Mouse (Mus musculus) induced T-regulatory cell, adult 2 months (primary cell): ENCODE results near the gene Fam118b.

ENCODE experiments used
- DNase-seq: peaks from one replicate; pipeline ENCODE4 v3.0.0-alpha.2; 2012; ENCODE audit warnings: low read depth

The Fam118b gene

DNA sequence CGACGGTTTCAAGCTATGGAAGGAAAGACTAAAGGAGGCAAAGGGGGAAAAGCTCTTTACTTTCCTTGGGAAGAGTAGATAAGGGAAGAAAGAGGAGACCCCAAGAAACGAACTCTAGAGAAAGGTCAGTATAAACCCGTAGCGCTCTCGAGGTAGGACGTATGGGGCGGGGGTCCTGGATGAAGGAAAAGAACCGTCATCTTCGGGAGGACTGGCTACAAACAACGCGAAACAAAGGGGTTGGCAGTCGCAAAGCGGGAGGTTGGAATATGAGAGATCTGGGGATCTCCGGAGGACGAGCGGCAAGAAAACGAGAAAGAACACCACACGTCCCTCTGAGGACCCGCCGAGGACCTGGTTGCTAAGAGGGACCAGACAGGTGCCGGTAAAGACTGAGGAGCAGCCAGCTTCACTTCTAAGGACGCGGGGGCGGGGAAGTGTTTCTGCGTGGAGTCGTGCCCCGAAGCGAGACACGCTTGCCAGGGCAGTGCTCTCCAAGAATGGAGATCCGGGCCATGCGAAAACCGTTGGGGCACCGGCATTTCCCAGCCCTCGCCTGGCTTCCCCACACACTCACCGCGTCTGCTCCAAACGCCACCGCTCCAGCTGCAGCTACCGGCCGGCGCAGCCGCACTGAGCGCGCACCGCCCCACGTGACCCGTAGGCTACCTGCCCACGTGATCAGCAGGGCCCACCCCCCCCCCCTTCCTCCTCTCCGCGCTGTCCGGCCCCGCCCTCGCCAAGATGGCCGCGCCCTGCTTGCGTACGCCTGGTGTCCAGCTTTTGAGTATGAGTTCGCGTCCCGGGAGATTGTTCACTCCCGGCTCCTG, at the start of gene Fam118b, which contains the start of gene Rpusd4:
Gene Fam118b (minus strand): TSS at position 660 of the 830 bp plus-strand sequence.
Gene Rpusd4 (plus strand): TSS at position 720 of the 830 bp plus-strand sequence.
- DNase-seq = peak; percentile 94

DNA sequence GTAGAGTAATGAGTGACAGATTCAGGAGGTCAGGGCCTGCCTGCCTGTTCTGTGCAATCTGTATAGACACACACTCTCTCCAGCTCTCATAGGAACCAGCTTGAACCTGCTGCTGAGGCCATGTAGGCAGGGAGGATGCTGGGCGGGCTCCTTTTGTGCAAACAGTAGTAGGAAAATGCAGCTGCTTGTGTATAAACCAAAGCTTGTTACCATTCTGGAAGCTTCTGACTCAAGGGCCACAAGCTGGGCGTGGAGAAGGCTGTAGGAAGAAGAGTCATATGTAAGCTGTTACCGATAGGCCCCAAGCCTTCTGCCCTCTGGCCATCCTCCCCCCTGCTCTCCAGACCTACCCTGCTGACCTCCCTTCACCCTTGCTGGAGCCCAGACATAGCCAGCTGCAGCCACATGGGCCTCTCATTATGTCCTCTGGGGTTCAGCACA, 49.2 kb upstream of the Fam118b start:
- DNase-seq = no peak

GRCm38 (mm10) chr9:35314254-35314653, 46.6 kb upstream of the Fam118b start:
- DNase-seq = no peak

DNA sequence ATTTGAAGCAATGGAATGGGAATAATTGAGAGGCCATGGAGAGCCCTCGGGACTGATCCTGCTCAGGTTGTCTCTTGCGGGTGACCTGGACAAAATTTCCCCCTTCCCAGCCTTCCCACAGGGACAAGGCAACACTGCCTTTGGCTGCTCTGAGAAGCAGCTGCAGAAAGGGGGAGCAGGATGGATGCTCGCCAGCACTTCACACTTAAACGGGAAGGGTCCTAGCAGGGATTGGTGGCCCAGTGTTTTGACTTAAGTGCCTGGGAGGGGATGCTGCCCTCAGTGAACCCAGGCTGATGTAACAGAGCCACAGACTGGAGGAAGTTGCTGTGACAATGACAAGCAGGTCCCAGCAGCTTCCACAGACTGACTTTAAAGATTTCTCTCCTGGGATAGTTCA, 46.0 kb upstream of the Fam118b start:
- DNase-seq = no peak

DNA sequence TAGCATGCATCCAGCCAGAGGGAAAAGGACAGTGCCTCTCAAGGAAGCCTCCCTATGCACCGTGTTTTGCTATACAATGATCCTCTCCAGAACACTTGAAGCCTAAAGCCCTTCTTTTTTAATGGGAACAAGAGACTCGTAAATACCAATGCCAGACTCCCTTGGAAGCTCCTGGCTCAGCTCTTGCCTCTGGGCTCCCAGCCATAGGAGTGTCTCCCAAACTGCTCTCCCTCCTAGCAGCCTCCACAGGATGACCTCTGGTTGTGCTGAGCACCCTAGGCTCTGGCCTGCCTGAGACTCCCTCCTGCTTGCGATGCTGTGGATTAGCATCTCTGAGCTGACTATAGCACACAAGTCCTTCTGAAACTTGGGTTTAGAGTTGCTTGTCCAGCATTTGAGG, 44.9 kb upstream of the Fam118b start:
- no peak for DNase-seq

- DNase-seq = no peak
These were observed 42.8 kb upstream of the Fam118b start for GRCm38 (mm10) chr9:35310377-35310776.

GRCm38 (mm10) chr9:35307461-35307860, 39.9 kb upstream of the Fam118b start:
- DNase-seq = no peak

GRCm38 (mm10) chr9:35302172-35302571, 34.6 kb upstream of the Fam118b start:
- no peak for DNase-seq

GRCm38 (mm10) chr9:35297791-35298190, 30.2 kb upstream of the Fam118b start:
- no peak for DNase-seq

DNA sequence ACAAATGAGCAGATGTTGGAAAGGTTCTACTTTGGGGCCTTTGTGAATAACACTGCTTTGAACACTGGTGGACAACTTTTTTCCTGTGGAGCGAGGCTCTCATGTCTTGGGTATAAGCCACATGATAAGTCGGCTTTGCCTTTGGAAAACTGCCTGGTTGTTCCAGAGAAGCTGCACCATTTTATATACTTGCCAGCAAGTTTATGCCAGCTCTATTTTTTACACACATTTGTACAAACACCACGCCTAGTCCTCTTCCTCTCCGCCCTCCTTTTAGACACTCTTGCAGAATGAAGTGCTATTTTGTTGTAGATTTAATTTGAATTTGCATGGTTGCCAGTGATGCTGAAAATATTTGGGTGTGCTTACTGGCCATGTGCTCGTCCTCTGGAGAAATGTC, 25.9 kb upstream of the Fam118b start:
- no peak for DNase-seq

GRCm38 (mm10) chr9:35290916-35291315, 23.3 kb upstream of the Fam118b start:
- no peak for DNase-seq

- no peak for DNase-seq
These were observed 22.8 kb upstream of the Fam118b start for GRCm38 (mm10) chr9:35290417-35290816.

DNA sequence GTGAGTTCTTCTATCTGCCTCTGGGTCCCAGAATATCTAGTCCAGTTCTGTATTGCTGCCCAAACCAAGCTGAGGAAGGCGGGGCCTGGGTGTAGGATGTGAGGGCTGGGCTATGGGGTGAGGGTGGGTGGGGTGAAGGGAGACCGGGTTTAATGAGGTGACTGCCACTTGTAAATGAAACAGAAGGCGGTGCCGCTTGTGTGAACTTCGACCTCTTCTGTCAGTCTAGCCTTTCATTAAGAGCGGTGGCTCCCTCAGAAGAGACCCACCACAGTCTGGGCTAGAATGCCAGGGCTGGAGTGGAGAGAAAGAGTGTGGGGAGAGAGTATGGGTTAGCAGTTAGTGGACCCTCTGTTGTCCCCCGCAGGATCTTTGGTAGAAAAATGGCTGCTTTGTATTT, 22.4 kb upstream of the Fam118b start:
- DNase-seq = no peak

- no peak for DNase-seq
These were observed 18.7 kb upstream of the Fam118b start for GRCm38 (mm10) chr9:35286351-35286750.

DNA sequence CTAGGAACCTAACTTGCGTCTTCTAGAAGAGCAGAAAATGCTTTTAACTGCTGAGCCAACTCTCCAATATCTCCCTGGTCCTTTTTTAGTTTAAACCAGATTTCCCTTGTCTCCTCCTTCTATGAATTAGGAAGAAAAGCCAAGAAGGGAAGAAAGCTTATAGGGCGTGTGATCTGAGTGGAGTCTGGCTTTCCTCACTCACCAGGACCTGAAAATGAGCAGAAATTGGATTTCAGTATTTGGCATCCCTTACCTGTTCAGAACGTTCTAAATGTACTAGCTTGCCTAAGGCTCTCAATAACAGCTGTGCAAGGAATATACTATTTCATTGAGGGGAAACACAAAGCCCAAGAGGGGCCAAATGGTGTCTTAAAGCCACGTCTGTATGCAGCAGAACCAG, 16.7 kb upstream of the Fam118b start:
- DNase-seq = no peak

DNA sequence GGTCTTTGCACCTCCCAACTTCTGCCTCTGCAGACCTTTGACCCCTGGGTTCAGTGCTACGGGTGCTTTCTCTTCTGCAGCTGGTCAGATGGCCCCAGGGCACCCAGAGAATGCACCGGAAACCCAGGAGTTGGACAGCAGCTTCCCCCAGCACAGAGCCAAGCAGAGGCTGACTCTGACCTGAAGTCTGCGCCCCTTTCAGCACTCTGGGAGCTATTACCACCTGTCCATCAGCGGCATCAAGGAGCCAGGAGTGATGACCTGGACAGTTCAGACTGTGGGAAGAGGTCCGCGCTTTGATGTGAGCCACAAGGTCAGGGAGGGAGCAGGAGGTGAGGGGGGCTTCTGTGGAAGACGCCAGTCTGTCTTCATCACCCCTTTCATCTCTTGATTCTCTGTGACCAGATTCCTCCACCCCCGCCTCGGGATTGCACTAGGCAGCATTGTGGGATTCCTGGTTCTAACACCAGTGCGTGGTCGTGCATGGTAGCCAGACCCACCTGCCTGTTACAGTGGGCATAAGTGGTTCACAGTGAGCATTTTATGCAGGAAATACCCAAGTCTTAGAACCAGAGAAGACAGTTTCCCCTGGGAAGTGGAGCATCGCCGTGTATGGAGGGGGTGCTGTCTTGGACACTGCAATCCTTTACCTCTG, 15.9 kb upstream of the Fam118b start:
- no peak for DNase-seq

- DNase-seq = no peak
These were observed 15.2 kb upstream of the Fam118b start for GRCm38 (mm10) chr9:35282851-35283200.

DNA sequence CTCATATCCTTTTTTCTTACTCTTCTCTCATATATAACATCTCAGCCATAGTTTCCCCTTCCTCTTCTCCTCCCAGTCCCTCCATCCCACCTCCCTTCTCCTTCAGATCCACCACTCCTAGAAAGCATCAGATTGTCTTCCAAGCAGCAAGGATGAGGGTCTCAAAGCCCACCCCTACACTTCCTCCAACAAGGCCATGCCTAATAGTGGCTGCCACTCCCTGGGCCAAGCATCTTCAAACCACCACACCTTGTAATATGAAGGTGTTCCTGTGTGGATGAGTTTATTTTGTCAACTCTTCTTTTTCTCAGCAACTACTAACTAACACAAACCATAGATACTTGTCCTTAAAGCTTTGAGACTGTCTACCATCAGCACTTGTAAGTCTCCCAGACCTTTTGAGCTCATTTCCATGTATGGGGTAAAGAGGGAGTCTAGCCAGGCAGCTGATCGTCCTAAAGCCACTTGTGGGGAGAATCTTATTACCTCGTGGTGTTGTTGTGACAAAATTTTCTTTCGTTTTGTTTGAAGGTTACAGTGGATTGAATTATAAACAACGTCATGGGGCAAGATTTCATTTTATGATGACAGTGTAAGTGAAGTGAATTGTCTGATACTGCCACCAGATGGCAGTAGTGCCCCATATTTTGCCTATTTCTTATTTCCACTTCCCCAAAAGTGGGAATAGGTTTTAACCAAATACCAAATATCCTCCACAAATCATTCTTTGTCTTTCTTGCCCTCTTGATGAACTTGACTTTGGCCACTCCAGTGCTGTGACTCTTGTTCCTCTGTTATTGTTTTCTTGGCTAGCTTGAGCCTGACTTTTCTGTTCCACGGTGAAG, 14.6 kb upstream of the Fam118b start:
- peak; percentile 85 for DNase-seq

DNA sequence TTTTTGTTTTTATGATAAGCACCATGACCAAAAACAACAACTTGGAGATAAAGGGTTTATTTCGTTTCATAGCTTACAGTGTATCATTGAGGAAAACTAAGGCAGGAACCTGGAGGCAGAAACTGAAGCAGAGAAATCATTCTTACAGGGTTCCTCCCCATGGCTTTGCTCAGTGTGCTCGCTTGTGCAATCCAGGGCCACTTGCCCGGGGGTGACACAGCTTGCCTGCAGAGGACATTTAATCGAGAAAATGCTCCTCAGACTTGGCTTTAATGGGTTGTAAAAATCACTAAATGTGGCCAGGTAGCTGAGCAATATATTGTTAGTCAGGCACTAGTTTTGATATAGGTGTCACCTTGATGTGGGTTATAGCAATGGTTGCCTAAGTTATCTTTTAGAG, 10.8 kb upstream of the Fam118b start:
- no peak for DNase-seq

- no peak for DNase-seq
These were observed 10.3 kb upstream of the Fam118b start for GRCm38 (mm10) chr9:35277855-35278365.

DNA sequence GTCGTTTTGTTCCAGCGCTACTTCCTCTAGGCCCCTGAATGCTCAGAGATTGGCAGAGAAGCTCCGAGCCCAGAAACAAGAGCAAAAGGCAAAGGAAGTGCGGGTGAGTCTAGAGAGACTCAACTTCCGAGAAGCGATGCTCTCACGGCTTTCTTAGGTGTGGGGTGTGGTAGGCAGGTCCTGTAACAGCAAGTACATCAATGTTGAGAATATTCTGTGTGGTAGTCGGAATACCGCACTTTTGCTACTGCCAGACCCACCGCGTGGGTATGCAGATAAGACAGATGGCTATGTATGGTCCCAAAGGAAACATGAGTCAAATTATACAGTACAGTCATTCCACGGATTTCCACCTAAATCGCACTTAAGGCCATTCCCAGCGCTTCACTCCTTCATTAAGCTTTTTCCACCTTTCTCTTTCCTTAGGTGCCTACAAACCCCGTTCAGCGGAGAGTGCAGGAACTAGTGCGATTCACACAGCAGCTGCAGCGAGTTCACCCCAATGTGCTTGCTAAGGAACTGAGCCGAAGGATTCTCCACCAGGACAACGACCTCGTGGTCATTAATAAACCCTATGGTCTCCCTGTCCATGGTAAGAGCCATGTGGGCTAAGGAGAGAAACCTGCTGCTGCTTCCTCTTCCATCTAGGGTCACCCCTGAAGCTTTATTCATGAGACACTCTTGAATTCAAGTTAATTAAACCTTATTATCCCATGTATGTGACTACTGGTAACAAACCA, 541 bp upstream of the Fam118b start:
- no peak for DNase-seq

- peak; percentile 22 for DNase-seq
These were observed 3.1 kb downstream of the Fam118b start for GRCm38 (mm10) chr9:35264509-35264908.
